Mouse (Mus musculus) stomach, postnatal 0 days (tissue): ENCODE data around the gene Ccdc107.

Experiments
- CTCF ChIP-seq: IDR thresholded peaks from 2 replicates; pipeline ENCODE4 v1.5.1; 2016; ENCODE audit warnings: antibody characterized with exemption, low read depth, mild to moderate bottlenecking, moderate library complexity
- EP300 ChIP-seq: optimal IDR thresholded peaks from 2 replicates; pipeline ENCODE3; 2016; ENCODE audit warnings: antibody characterized with exemption

DNA sequence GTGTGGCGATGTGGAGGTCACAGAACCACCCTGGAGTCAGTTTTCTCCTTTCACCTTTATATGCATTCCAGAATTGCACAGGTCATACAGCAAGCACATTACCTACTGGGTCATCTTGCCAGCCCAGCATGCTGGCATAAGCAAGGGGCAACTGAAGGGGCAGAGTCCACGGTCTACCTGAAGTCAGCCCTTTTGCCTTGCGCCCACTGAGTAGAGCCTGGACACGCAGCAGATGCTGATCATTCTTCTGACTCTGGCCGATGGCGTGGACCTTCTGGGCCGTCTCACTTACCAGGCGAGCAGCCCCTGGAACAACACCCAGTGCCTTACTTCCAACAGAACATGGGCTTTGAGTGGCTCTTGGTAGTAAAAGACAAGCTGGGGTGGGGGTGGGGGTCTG is 4.7 kb downstream of the Ccdc107 start:
- TF ChIP-seq CTCF (no peak), EP300 (no peak)
